Mouse (Mus musculus): ENCODE measurements around the gene Jmjd7. TPM values are rescaled to one million over a fixed set of nuclear protein-coding genes. Genes with fewer than 3 reads are reported as not detected.

Gene Jmjd7
- total and polyA plus RNA-seq, 3 experiments, result 8.4 to 15.0 (median 14.6) TPM

DNA sequence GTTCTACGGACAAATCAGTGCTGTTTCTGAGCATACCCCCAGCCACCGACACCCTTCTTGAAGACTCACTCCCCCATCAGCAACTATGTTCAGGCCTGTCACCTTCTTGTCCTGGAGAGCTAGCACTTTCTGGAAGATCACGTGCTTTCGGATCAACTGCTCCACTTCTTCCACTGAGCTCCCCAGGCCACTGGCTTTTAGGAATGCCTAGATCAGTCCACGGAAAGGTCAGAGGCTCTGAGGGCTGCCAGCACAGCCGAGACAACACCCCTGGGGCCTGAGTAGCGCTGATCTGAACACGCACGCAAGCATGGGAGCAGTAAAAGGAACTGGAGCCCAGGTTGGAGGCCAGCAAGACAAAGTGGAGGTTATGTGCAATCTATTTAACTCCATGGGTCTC, 33.4 kb downstream of the Jmjd7 start:
- peaks cover 42% of the 10 kb centered on the region for H3K27me3 ChIP-seq (replicated peaks)
- dilution Hi-C loops (cut with MboI; ENCODE audit: extremely low pct_ligation_motif_present, extremely low pct_unique_long_range_greater_than_20kb, low sequenced_read_pairs), result no loop called here
- in situ Hi-C loops (cut with MboI; ENCODE audit: low pct_ligation_motif_present, low pct_unique_long_range_greater_than_20kb, low sequenced_read_pairs), result no loop called here
- no peak overlapping the region for H3K27ac ChIP-seq (ENCODE audit: insufficient read depth, low read depth)
- H3K4me2 ChIP-seq (ENCODE audit: insufficient read depth, low read depth, poor library complexity, severe bottlenecking), result no peak overlapping the region
- no peaks in the 10 kb centered on the region for H3K36me3 ChIP-seq (replicated peaks in 1 of 2; ENCODE audit: control insufficient read depth in 1 of 2, insufficient read depth in 1 of 2, low read length in 1 of 2)
- no peaks in the 10 kb centered on the region for H3K79me2 ChIP-seq (replicated peaks; ENCODE audit: control insufficient read depth, extremely low read depth, insufficient read depth, poor library complexity, severe bottlenecking)
- TF ChIP-seq USF1 (IDR thresholded peaks at IDR 0.05; ENCODE audit: low read depth, low read length) (no peak), ZKSCAN1 (IDR thresholded peaks at IDR 0.05; ENCODE audit: borderline replicate concordance, low read depth, low read length) (no peak), HCFC1 (IDR thresholded peaks at IDR 0.05; ENCODE audit: low read depth, low read length) (no peak), NELFE (IDR thresholded peaks at IDR 0.05; ENCODE audit: low read depth, low read length) (no peak), GABPA (IDR thresholded peaks at IDR 0.05; ENCODE audit: insufficient replicate concordance, low read depth, low read length) (no peak), KAT2A (IDR thresholded peaks at IDR 0.05; ENCODE audit: insufficient replicate concordance, low read length) (no peak), ZC3H11A (IDR thresholded peaks at IDR 0.05; ENCODE audit: low read depth, low read length) (no peak), TCF12 (IDR thresholded peaks at IDR 0.05; ENCODE audit: low read depth, low read length) (no peak), MEF2A (IDR thresholded peaks at IDR 0.05; ENCODE audit: borderline replicate concordance, low read depth, low read length) (no peak), TBP (conservative IDR thresholded peaks at IDR 0.05; ENCODE audit: low read depth, low read length) (no peak), ZMIZ1 (IDR thresholded peaks at IDR 0.05; ENCODE audit: low read depth, low read length) (no peak), UBTF (IDR thresholded peaks at IDR 0.05; ENCODE audit: low read depth, low read length) (no peak)
- H3K4me3 ChIP-seq (replicated peaks in 1 of 3; ENCODE audit: low read depth in 2 of 3, low read length in 2 of 3, poor library complexity in 1 of 3), result no peak overlapping the region
- DNase-seq (ENCODE audit: extremely low read depth), result no peak
- no peaks in the 10 kb centered on the region for H3K4me1 ChIP-seq (ENCODE audit: control insufficient read depth in 1 of 2, insufficient read depth in 2 of 2)
- H3K9me3 ChIP-seq (replicated peaks; ENCODE audit: low read length), result no peaks in the 10 kb centered on the region
- no peak overlapping the region for H3K9ac ChIP-seq (ENCODE audit: insufficient read depth, low read depth)

DNA sequence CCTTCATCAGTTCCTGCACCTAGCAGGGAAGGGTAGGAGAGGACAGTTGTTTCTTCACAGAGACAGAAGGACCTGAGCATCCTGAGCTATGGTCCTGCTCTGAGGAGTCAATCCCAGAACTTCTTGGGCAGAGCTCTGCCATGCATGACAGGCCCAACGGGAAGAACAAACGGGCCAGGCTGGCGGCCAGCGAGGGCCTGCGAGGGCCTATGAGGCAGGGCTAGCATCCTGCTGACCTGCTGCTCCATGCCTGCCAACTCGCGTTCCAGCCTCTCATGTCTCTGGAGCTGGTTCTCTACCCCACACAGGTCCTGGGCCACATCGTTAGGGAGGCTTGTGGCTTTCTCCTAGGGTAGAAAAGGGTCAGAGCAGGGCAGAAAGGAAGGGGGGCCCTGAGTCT, 35.0 kb downstream of the Jmjd7 start:
- no peaks in the 10 kb centered on the region for H3K79me2 ChIP-seq (replicated peaks; ENCODE audit: control insufficient read depth, extremely low read depth, insufficient read depth, poor library complexity, severe bottlenecking)
- no peak overlapping the region for H3K4me3 ChIP-seq (replicated peaks in 1 of 3; ENCODE audit: low read depth in 2 of 3, low read length in 2 of 3, poor library complexity in 1 of 3)
- no peaks in the 10 kb centered on the region for H3K9me3 ChIP-seq (replicated peaks; ENCODE audit: low read length)
- H3K4me2 ChIP-seq (ENCODE audit: insufficient read depth, low read depth, poor library complexity, severe bottlenecking), result no peak overlapping the region
- dilution Hi-C loops (cut with MboI; ENCODE audit: extremely low pct_ligation_motif_present, extremely low pct_unique_long_range_greater_than_20kb, low sequenced_read_pairs), result no loop called here
- H3K4me1 ChIP-seq (ENCODE audit: control insufficient read depth in 1 of 2, insufficient read depth in 2 of 2), result no peaks in the 10 kb centered on the region
- in situ Hi-C loops (cut with MboI; ENCODE audit: low pct_ligation_motif_present, low pct_unique_long_range_greater_than_20kb, low sequenced_read_pairs), result no loop called here
- TF ChIP-seq RAD21 (IDR thresholded peaks at IDR 0.05; ENCODE audit: low read depth, low read length) (no peak), USF2 (conservative IDR thresholded peaks at IDR 0.05; ENCODE audit: low read depth, low read length) (no peak), ZMIZ1 (IDR thresholded peaks at IDR 0.05; ENCODE audit: low read depth, low read length) (no peak)
- no peak overlapping the region for H3K27ac ChIP-seq (ENCODE audit: insufficient read depth, low read depth)
- H3K9ac ChIP-seq (ENCODE audit: insufficient read depth, low read depth), result no peak overlapping the region
- no peak for DNase-seq (ENCODE audit: extremely low read depth)
- no peaks in the 10 kb centered on the region for H3K36me3 ChIP-seq (replicated peaks in 1 of 2; ENCODE audit: control insufficient read depth in 1 of 2, insufficient read depth in 1 of 2, low read length in 1 of 2)
- H3K27me3 ChIP-seq (replicated peaks), result peaks cover 41% of the 10 kb centered on the region

DNA sequence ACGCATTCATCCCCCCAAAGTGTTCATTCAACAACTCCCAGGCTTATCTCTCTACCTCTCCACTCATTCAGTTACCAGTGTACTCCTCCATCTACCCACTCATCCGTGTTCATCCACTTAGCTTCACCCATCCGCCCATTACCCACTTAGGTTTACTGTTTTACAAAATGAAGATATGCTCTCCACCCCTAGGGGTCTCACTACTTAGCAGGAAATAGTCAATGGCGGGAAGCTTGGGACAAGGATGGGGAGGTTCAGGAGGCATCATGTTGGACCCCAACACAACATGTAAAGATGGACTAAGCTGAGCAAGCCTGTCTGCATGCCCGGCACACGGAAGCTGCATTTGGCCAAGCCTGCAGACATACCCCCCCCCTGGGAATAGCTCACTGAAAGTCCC, 37.4 kb downstream of the Jmjd7 start:
- Histone ChIP-seq H3K9ac (ENCODE audit: insufficient read depth, low read depth) (no peak overlapping the region), H3K4me3 (replicated peaks in 1 of 3; ENCODE audit: low read depth in 2 of 3, low read length in 2 of 3, poor library complexity in 1 of 3) (no peak overlapping the region), H3K27me3 (replicated peaks) (peaks cover 33% of the 10 kb centered on the region), H3K27ac (ENCODE audit: insufficient read depth, low read depth) (no peak overlapping the region), H3K9me3 (replicated peaks; ENCODE audit: low read length) (no peaks in the 10 kb centered on the region), H3K36me3 (replicated peaks in 1 of 2; ENCODE audit: control insufficient read depth in 1 of 2, insufficient read depth in 1 of 2, low read length in 1 of 2) (no peaks in the 10 kb centered on the region), H3K4me1 (ENCODE audit: control insufficient read depth in 1 of 2, insufficient read depth in 2 of 2) (no peaks in the 10 kb centered on the region; a peak in 1 of 4 replicates), H3K4me2 (ENCODE audit: insufficient read depth, low read depth, poor library complexity, severe bottlenecking) (no peak overlapping the region), H3K79me2 (replicated peaks; ENCODE audit: control insufficient read depth, extremely low read depth, insufficient read depth, poor library complexity, severe bottlenecking) (no peaks in the 10 kb centered on the region)
- dilution Hi-C loops (cut with MboI; ENCODE audit: extremely low pct_ligation_motif_present, extremely low pct_unique_long_range_greater_than_20kb, low sequenced_read_pairs), result no loop called here
- TF ChIP-seq KAT2A (IDR thresholded peaks at IDR 0.05; ENCODE audit: insufficient replicate concordance, low read length), result no peak
- peak; percentile 3; the same call in 1 of the 2 replicates for TF ChIP-seq SMC3 (IDR thresholded peaks at IDR 0.05; ENCODE audit: low read depth, low read length)
- peak in 1 of 2 experiments; percentile 54; a peak in 2 of 4 replicates for TF ChIP-seq CTCF (conservative IDR thresholded peaks at IDR 0.05 in 1 of 2, IDR thresholded peaks at IDR 0.05 in 1 of 2; ENCODE audit: low read depth in 2 of 2, low read length in 2 of 2)
- TF ChIP-seq E2F4 (IDR thresholded peaks at IDR 0.05; ENCODE audit: insufficient replicate concordance, low read depth, low read length), result peak; percentile 82; the same call in 1 of the 2 replicates
- no peak for TF ChIP-seq UBTF (IDR thresholded peaks at IDR 0.05; ENCODE audit: low read depth, low read length)
- TF ChIP-seq ZNF384 (IDR thresholded peaks at IDR 0.05; ENCODE audit: low read depth, low read length), result no peak
- TF ChIP-seq MXI1 (IDR thresholded peaks at IDR 0.05; ENCODE audit: low read depth, low read length), result no peak
- no peak for TF ChIP-seq MEF2A (IDR thresholded peaks at IDR 0.05; ENCODE audit: borderline replicate concordance, low read depth, low read length)
- no peak for DNase-seq (ENCODE audit: extremely low read depth)
- in situ Hi-C loops (cut with MboI; ENCODE audit: low pct_ligation_motif_present, low pct_unique_long_range_greater_than_20kb, low sequenced_read_pairs), result no loop called here
